Mouse (Mus musculus) hindbrain, embryonic 11.5 days (tissue): Measurements from ENCODE around the gene Mcm8. TPM values are rescaled to one million over a fixed set of nuclear protein-coding genes. Genes with fewer than 3 reads are reported as not detected.
A peak's percentile ranks its signal among the peaks of the same experiment; 100 is the strongest.

Experiments used
- ATAC-seq: fragments of 200-750 bp; cut with Nextera tagmentation; 2 replicates; pipeline ENCODE4 v1.8.0; 2017; ENCODE audit warnings: mild to moderate bottlenecking, moderate TSS enrichment, moderate library complexity; ENCODE audit not compliant: low FRiP score
- DNase-seq: peaks from one replicate; pipeline ENCODE4 v3.0.0-alpha.2; 2015; ENCODE audit warnings: low spot score
- H3K27ac ChIP-seq: fragments of 300-500 bp; sonication (generic); 2 replicates; pipeline ENCODE4 v1.5.1; 2014; ENCODE audit warnings: mild to moderate bottlenecking, low read depth, low read length
- H3K27me3 ChIP-seq: fragments of 300-500 bp; sonication (generic); 2 replicates; pipeline ENCODE4 v1.6.1; 2014; ENCODE audit warnings: mild to moderate bottlenecking, low read length, moderate library complexity, mixed read lengths; ENCODE audit not compliant: control insufficient read depth, insufficient read depth
- H3K36me3 ChIP-seq: fragments of 300-500 bp; sonication (generic); 2 replicates; pipeline ENCODE4 v1.6.1; 2014; ENCODE audit warnings: mild to moderate bottlenecking, low read length, moderate library complexity, mixed read lengths; ENCODE audit not compliant: control insufficient read depth, insufficient read depth
- H3K4me1 ChIP-seq: fragments of 300-500 bp; sonication (generic); replicated peaks from 2 replicates; pipeline ENCODE4 v1.6.1; 2014; ENCODE audit warnings: low read length, mixed read lengths; ENCODE audit not compliant: control insufficient read depth, insufficient read depth
- H3K4me2 ChIP-seq: fragments of 300-500 bp; sonication (generic); replicated peaks from 2 replicates; pipeline ENCODE4 v1.6.1; 2014; ENCODE audit warnings: mild to moderate bottlenecking, low read depth, low read length
- H3K4me3 ChIP-seq: fragments of 300-500 bp; sonication (generic); 2 replicates; pipeline ENCODE4 v1.5.1; 2014; ENCODE audit warnings: low read depth, low read length
- H3K9ac ChIP-seq: fragments of 300-500 bp; sonication (generic); 2 replicates; pipeline ENCODE4 v1.6.1; 2014; ENCODE audit warnings: low read depth, low read length
- H3K9me3 ChIP-seq: fragments of 300-500 bp; sonication (generic); 2 replicates; pipeline ENCODE4 v1.6.1; 2016; ENCODE audit warnings: low read length; ENCODE audit not compliant: control insufficient read depth
- WGBS: fragments of 180-500 bp; shearing (Covaris S2); extraction: QIAGEN DNeasy Blood & Tissue Kit; methylation state at CpG from one replicate; pipeline ENCODE4 v1.1.7; 2014; 5-methylcytosine and 5-hydroxymethylcytosine counted together
- polyA plus RNA-seq: library from polyadenylated mRNA; unstranded; fragments of >200 nt; fragmentation: Nextera tagmentation; extraction: Ambion mirVana; gene quantifications from 2 replicates; pipeline ENCODE4 v1.2.1, GENCODE M21; 2014

The Mcm8 gene
- polyA plus RNA-seq, 1 experiment from 2014 or later = 18.8 TPM

DNA sequence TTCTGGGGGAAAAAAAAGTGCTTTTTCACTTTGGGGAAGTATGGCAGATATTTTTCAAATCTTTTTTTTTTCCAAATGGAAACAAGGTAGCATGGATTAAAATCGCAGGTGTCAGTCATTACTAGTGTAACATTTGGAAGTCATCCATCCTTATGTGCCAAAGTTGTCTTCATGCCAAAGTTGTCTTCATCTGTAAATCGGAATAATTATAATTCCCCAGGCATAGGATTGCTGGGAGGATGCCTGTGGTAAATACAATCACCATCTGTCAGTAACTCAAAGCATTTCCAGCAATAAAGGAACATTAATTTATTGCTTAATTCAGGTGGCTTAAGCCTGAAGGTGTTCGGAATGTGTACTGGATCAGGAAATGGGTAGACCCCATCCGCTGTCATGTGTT is 25.1 kb downstream of the Mcm8 start:
- no peak for DNase-seq
- no peaks in the 10 kb centered on the region for H3K9me3 ChIP-seq
- no peak overlapping the region for H3K9ac ChIP-seq
- no peak overlapping the region for H3K27ac ChIP-seq
- H3K4me1 ChIP-seq = no peaks in the 10 kb centered on the region
- no peak overlapping the region for H3K4me3 ChIP-seq
- no peaks in the 10 kb centered on the region for H3K27me3 ChIP-seq
- no peak overlapping the region for H3K4me2 ChIP-seq
- H3K36me3 ChIP-seq = 0 out of 2 replicates have a peak, but pooled peaks cover 2% of the 10 kb centered on the region
- ATAC-seq = no peak
- 96% methylated on average over 4 of the region's 4 CpGs for WGBS

DNA sequence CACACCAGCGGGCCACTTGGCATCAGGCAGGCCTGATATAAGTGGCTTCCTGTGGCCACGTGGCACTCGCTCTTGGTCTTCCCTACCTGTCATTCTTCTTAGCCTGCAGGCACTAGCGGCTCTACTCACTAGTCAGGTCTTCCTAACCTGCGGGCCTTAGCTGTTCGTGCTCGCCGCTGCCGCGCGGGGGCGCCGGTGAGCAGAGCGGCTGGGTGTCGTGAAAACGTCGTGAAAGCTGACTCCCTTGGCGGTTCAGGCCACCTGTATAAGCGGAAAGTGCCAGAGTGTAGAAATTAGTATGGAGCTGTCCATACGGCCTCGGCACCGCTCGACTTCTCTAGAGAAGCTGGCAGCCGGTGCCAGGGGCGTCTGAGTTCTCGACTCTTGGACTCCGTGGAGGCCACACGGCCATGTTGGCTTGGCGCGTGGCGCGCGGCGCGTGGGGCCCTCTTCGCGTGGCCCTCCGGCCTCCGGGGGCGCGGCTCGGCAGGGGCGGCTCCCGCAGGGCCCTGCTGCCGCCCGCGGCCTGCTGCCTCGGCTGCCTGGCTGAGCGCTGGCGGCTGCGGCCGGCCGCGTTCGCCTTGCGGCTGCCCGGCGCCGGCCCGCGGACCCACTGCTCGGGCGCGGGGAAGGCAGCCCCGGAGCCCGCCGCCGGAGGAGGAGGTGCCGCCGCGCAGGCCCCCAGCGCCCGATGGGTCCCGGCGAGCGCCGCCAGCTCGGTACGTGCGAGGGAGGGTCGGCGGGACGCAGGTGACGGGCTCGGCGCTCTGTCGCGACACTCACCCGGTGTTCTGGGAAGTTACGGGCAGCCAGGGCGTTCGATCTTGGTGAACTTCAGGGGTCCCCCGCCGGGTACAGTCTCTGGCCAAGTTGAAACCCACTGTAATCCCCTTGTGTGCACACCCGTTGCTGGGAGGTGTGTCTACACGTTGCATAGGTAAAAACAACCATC is 30.7 kb downstream of the Mcm8 start, which contains the start of gene Crls1:
Crls1 (plus strand) TSS at position 260 of the 952 bp plus-strand sequence.
- WGBS = under 1% methylated on average over 92 of the region's 96 CpGs
- peak within 1 kb of the TSS; percentile 78 for H3K4me2 ChIP-seq
- DNase-seq = peak; percentile 98

DNA sequence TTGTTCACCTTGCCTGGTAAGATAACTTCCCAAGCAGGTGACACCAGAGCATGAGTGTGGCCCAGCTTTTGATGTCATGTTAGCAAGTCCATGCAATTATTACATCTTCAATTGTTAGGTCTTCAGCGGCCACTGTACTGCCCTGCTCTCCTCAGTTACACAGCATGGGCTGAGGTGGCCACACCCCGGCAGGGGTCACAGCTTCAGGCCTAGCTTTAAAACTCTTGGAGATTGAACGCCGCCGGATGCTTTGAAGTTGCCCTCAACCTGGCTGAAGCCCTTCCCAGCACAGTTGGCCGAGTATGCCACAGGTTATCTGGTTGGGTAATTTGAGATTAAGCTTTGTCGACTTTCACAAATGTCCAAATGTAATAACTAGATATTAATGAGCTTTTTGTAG is 31.6 kb downstream of the Mcm8 start:
- H3K4me3 ChIP-seq = peak overlapping the region; percentile 87
- DNase-seq (peak; percentile 5), ATAC-seq (no peak)
- H3K36me3 ChIP-seq = no peaks in the 10 kb centered on the region
- peak overlapping the region; percentile 85; the same call in 1 of the 2 replicates for H3K9ac ChIP-seq
- H3K9me3 ChIP-seq = no peaks in the 10 kb centered on the region
- H3K4me2 ChIP-seq = peak overlapping the region; percentile 78
- WGBS = 38% methylated on average over 7 of the region's 7 CpGs
- H3K27ac ChIP-seq = no peak overlapping the region
- H3K4me1 ChIP-seq = peaks cover 2% of the 10 kb centered on the region
- no peaks in the 10 kb centered on the region for H3K27me3 ChIP-seq

More for the DNA sequence above, 30.7 kb downstream of the Mcm8 start, which contains the start of gene Crls1:
- Histone ChIP-seq H3K36me3 (no peaks in the 10 kb centered on the region), H3K27me3 (no peaks in the 10 kb centered on the region), H3K4me3 (peak within 1 kb of the TSS; percentile 87), H3K9ac (peak within 1 kb of the TSS; percentile 85), H3K4me1 (peaks cover 2% of the 10 kb centered on the region), H3K27ac (peak within 1 kb of the TSS; percentile 76), H3K9me3 (no peaks in the 10 kb centered on the region)
- peak; percentile 94 for ATAC-seq

DNA sequence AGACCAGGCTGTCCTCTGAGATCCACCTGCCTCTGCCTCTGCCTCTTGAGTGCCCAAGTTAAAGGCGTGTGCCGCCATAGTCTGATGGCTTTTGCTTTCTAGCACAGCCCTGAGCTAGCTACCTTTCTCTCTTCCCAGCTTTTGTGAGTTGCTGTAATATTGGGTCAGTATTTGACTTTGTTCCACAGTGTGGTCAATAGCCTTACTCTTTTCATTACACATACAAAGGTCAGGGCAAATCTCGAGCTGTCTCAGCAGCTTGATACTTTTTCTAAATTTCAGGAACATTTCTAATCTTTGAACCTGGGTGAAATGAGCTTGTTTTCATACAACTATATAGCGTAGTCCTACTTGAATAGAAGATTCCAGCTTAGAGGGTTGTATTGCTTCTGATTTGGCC is 32.4 kb downstream of the Mcm8 start:
- Histone ChIP-seq H3K27me3 (no peaks in the 10 kb centered on the region), H3K4me1 (peaks cover 2% of the 10 kb centered on the region), H3K9me3 (no peaks in the 10 kb centered on the region), H3K4me2 (no peak overlapping the region), H3K27ac (no peak overlapping the region), H3K36me3 (no peaks in the 10 kb centered on the region), H3K4me3 (no peak overlapping the region), H3K9ac (no peak overlapping the region)
- ATAC-seq (no peak), DNase-seq (no peak)
- WGBS = 92% methylated on average over 4 of the region's 4 CpGs

DNA sequence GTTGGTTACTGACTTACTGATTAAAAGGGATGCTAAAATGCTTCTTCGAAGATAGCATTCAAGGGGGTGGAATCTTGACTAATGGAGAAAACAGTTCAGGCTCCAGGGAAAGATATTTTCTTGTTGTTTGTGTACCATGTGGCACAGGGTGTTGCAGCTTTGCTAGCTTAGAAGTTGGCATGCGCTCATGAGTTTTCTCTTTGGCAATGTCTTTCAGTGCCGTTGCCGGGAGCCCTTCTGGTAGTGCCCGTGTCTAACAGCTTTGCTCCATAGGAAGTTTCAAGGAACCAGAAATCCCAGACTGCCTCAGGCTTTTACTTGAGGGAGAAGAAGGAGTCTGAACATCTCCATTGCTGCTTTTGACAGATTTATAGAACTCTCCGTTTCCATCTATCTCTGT is 33.2 kb downstream of the Mcm8 start:
- Histone ChIP-seq H3K36me3 (no peaks in the 10 kb centered on the region), H3K4me2 (no peak overlapping the region), H3K27me3 (no peaks in the 10 kb centered on the region), H3K9me3 (no peaks in the 10 kb centered on the region), H3K4me1 (peaks cover 2% of the 10 kb centered on the region), H3K9ac (no peak overlapping the region), H3K27ac (no peak overlapping the region), H3K4me3 (no peak overlapping the region)
- ATAC-seq (no peak), DNase-seq (no peak)
- 92% methylated on average over 6 of the region's 6 CpGs for WGBS

DNA sequence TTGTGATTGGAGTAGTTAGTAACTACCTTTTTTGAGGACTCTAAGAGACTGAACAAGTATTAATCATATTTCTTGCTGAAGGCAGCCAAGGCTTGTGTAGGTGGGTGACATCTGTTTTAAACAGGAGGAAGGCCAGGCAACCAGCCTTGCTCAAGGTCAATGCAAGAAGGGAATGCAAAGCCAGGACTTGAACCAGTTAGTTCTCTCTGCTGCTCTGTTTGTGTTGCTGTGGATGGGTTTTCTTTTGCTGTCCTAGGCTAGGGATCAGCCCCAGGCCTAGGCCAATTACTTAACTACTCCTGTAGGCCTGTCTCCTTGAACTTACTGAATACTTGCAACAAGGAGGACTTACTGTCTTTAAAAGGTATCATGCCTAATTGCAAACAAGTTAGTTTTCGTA is 37.1 kb downstream of the Mcm8 start:
- no peaks in the 10 kb centered on the region for H3K9me3 ChIP-seq
- no peak for ATAC-seq
- DNase-seq = no peak
- no peaks in the 10 kb centered on the region for H3K36me3 ChIP-seq
- no peak overlapping the region for H3K4me2 ChIP-seq
- no peaks in the 10 kb centered on the region for H3K27me3 ChIP-seq
- no peak overlapping the region for H3K9ac ChIP-seq
- WGBS = 95% methylated on average over 1 of the region's 1 CpGs
- H3K4me1 ChIP-seq = no peaks in the 10 kb centered on the region
- H3K4me3 ChIP-seq = no peak overlapping the region
- no peak overlapping the region for H3K27ac ChIP-seq

DNA sequence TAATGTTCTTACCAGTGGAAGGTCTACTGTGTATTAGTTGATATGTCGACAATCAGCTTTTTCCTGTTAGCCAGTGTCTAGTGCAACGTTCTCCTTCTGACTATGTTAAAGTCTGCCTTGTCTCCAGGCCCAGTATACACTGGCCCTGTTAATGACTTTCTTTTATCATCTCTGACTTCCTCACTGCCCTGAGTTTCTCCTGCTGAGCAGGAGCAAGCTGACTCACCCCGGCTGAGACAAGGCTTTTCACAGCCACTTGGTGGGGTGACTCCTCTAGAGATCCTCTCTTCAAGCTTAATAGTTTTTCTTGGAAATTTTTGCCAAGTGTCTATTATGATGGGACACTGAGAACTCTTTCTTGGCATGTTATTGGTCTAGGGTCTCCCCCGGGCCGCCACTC is 40.4 kb downstream of the Mcm8 start:
- Histone ChIP-seq H3K27me3 (no peaks in the 10 kb centered on the region), H3K4me2 (no peak overlapping the region), H3K4me3 (no peak overlapping the region), H3K4me1 (no peaks in the 10 kb centered on the region), H3K9ac (no peak overlapping the region), H3K36me3 (no peaks in the 10 kb centered on the region), H3K27ac (no peak overlapping the region), H3K9me3 (no peaks in the 10 kb centered on the region)
- ATAC-seq (no peak), DNase-seq (no peak)
- WGBS = 89% methylated on average over 5 of the region's 5 CpGs

DNA sequence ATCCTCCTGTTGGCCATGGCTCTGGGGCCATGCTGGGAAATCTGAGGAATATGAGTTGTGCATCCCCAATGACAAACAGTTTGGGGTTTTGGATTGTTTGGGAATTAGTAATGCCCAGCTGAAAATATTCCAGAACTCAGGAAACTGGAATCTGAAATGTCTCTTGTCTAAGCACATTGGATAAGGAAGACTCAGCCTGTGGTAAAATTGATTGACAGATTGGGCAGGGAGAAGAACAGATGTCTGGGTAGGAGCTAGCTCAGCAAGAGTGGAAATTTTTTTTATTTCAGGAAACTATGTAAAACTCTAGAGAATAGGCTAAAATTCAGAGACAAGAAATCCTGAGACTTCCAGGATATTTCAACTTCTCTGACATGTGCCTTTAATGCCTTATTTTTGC is 44.5 kb downstream of the Mcm8 start:
- Histone ChIP-seq H3K4me2 (no peak overlapping the region), H3K27ac (no peak overlapping the region), H3K9me3 (no peaks in the 10 kb centered on the region), H3K9ac (no peak overlapping the region), H3K4me1 (no peaks in the 10 kb centered on the region), H3K27me3 (no peaks in the 10 kb centered on the region), H3K36me3 (peaks cover 2% of the 10 kb centered on the region; the same call in 1 of the 2 replicates), H3K4me3 (no peak overlapping the region)
- ATAC-seq (no peak), DNase-seq (no peak)

DNA sequence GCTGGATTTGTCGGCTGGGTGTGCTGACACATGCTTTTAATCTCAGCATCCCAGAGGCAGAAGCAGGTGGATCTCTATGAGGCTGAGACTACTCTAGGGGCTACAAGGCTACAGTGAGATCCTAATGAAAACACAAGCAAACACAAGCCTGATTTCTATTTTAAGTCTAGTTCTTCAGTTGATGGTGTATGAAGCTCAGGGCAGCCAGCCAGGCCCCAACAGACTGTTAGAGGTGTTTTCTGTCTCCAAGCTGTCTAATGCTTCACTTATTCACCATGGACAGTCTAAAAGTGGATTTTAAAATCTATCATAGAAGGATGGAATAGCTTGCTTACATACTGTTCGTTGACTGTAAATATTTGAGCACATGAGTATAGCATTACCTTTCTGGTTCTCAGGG is 45.5 kb downstream of the Mcm8 start:
- H3K4me2 ChIP-seq = no peak overlapping the region
- H3K27ac ChIP-seq = no peak overlapping the region
- H3K36me3 ChIP-seq = peaks cover 2% of the 10 kb centered on the region; the same call in 1 of the 2 replicates
- H3K27me3 ChIP-seq = no peaks in the 10 kb centered on the region
- H3K9me3 ChIP-seq = no peaks in the 10 kb centered on the region
- DNase-seq = no peak
- WGBS = 98% methylated on average over 2 of the region's 2 CpGs
- no peak for ATAC-seq
- H3K4me3 ChIP-seq = no peak overlapping the region
- H3K9ac ChIP-seq = no peak overlapping the region
- H3K4me1 ChIP-seq = no peaks in the 10 kb centered on the region
